Comparison of ENCODE assay signal across 16 mouse cellular contexts in the genomic region with DNA sequence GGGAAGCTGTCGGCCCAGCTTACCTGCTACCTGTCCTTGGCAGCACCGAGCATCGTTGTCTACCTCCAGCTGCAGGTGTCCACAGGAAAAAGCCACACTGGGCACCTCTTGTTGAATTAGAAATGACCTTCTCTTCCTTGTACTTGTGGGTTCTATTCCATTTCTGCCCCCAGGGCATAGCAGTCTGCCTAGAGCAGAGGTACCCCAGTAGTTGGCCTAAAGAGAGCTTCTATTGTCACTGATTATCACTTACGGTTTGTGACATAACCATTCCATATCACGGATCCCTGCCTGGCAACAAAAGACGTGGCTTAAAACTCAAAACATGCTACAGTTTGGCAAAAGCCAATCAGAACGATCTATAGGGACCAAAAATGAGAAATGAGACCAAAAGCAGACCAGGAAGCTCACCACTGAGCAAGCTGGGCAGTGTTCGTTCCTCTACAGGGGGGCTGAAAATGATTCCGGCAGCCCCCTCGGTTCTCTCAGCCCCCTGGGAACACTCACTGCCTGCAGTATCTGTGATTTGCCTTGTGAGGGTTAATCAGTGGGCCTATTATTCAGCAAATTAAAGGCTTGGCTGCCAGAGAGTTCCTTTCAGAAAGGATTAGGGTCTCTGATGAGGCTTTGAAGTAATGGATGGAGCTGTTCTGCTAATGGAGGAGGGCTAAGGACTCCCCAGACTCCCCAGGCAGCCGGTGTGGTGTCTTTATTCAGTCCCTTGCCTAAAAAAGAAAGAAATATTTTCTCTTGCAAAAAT.
DNase-seq lines count a peak whose midpoint lies in the region; ATAC-seq and TF ChIP-seq lines count a peak whose summit lies in the region.
"Had no signal": no experiment of that assay in that cellular context is flagged by ENCODE, and none has a peak within 500 bp of the region (broad histone marks: within the 10 kb centered on the region; RNA-seq: fewer than 3 reads in every experiment).

No protein-coding gene starts in this region.

- no peak overlapping the region for H3K4me3 ChIP-seq in neural tube, embryonic 11.5 days (ENCODE audit: low read depth, low read length)
- no peak overlapping the region for H3K4me3 ChIP-seq in forebrain, postnatal 0 days (ENCODE audit: low read depth, low read length)
- no peak overlapping the region for H3K4me3 ChIP-seq in midbrain, embryonic 14.5 days (replicated peaks; ENCODE audit: low read depth, low read length)
- no peak overlapping the region for H3K4me3 ChIP-seq in kidney, embryonic 16.5 days (ENCODE audit: low read length)
- H3K4me3 ChIP-seq in kidney, embryonic 14.5 days (ENCODE audit: low read length), result no peak overlapping the region
- H3K4me3 ChIP-seq: heart, embryonic 10.5 days; kidney, embryonic 15.5 days had no signal

- TF ChIP-seq CTCF in forebrain, postnatal 0 days (IDR thresholded peaks at IDR 0.05; ENCODE audit: low read depth), result no peak

- H3K36me3 ChIP-seq in neural tube, embryonic 11.5 days (ENCODE audit: control insufficient read depth, insufficient read depth, low read length), result no peaks in the 10 kb centered on the region
- no peaks in the 10 kb centered on the region for H3K36me3 ChIP-seq in forebrain, postnatal 0 days (ENCODE audit: insufficient read depth)
- H3K36me3 ChIP-seq in midbrain, embryonic 14.5 days (ENCODE audit: control insufficient read depth, insufficient read depth, low read length), result no peaks in the 10 kb centered on the region
- H3K36me3 ChIP-seq in kidney, embryonic 16.5 days (ENCODE audit: insufficient read depth, low read length), result no peaks in the 10 kb centered on the region
- H3K36me3 ChIP-seq in kidney, embryonic 14.5 days (ENCODE audit: control insufficient read depth, insufficient read depth, low read length), result no peaks in the 10 kb centered on the region
- H3K36me3 ChIP-seq: heart, embryonic 10.5 days; kidney, embryonic 15.5 days had no signal

- DNase-seq in neural tube, embryonic 11.5 days (ENCODE audit: low spot score), result peak; percentile 42
- DNase-seq in neural tube, embryonic 10.5 days (ENCODE audit: extremely low spot score, low spot score), result no peak
- DNase-seq in forebrain, postnatal 0 days, result peak; percentile 58
- DNase-seq in midbrain, embryonic 14.5 days, result peak; percentile 86
- no peak for DNase-seq in urinary bladder, adult 18-20 months (ENCODE audit: low spot score in 2 of 2)
- DNase-seq: cerebellum, adult 8-10 months; heart, postnatal 4 days; lung, postnatal 36 days; right cerebral cortex, adult 18-20 months; thymus, adult 2 months had no signal

- no peak overlapping the region for H3K4me2 ChIP-seq in neural tube, embryonic 11.5 days (ENCODE audit: low read depth)
- H3K4me2 ChIP-seq in forebrain, postnatal 0 days (ENCODE audit: low read depth), result 0 out of 2 replicates have a peak overlapping the region, but pooled peaks have one; percentile 5
- peak overlapping the region; percentile 40 for H3K4me2 ChIP-seq in midbrain, embryonic 14.5 days (ENCODE audit: low read length)
- no peak overlapping the region for H3K4me2 ChIP-seq in kidney, embryonic 16.5 days (replicated peaks; ENCODE audit: low read depth, low read length)
- H3K4me2 ChIP-seq in kidney, embryonic 14.5 days (replicated peaks; ENCODE audit: low read depth, low read length), result no peak overlapping the region
- H3K4me2 ChIP-seq: kidney, embryonic 15.5 days had no signal

- no peaks in the 10 kb centered on the region for H3K27me3 ChIP-seq in neural tube, embryonic 11.5 days (ENCODE audit: control insufficient read depth, insufficient read depth, low read length)
- no peaks in the 10 kb centered on the region for H3K27me3 ChIP-seq in forebrain, postnatal 0 days (ENCODE audit: insufficient read depth, low read length)
- no peaks in the 10 kb centered on the region for H3K27me3 ChIP-seq in midbrain, embryonic 14.5 days (ENCODE audit: control insufficient read depth, insufficient read depth, low read length)
- H3K27me3 ChIP-seq in kidney, embryonic 16.5 days (ENCODE audit: insufficient read depth, low read length), result no peaks in the 10 kb centered on the region
- H3K27me3 ChIP-seq in kidney, embryonic 14.5 days (ENCODE audit: control insufficient read depth, insufficient read depth, low read length), result 0 out of 2 replicates have a peak, but pooled peaks cover 5% of the 10 kb centered on the region

- H3K27ac ChIP-seq in neural tube, embryonic 11.5 days (ENCODE audit: low read depth, low read length), result 0 out of 2 replicates have a peak overlapping the region, but pooled peaks have one; percentile 42
- peak overlapping the region; percentile 75 for H3K27ac ChIP-seq in forebrain, postnatal 0 days (ENCODE audit: low read depth, low read length)
- peak overlapping the region; percentile 75 for H3K27ac ChIP-seq in midbrain, embryonic 14.5 days (replicated peaks; ENCODE audit: low read depth, low read length)
- no peak overlapping the region for H3K27ac ChIP-seq in kidney, embryonic 16.5 days (ENCODE audit: low read length)
- H3K27ac ChIP-seq in kidney, embryonic 14.5 days (ENCODE audit: low read depth, low read length), result no peak overlapping the region
- H3K27ac ChIP-seq: heart, embryonic 10.5 days; kidney, embryonic 15.5 days; liver, embryonic 14.5 days had no signal

- H3K9me3 ChIP-seq in neural tube, embryonic 11.5 days (ENCODE audit: control insufficient read depth, low read length), result no peaks in the 10 kb centered on the region
- H3K9me3 ChIP-seq in forebrain, postnatal 0 days (ENCODE audit: low read length), result no peaks in the 10 kb centered on the region
- H3K9me3 ChIP-seq in midbrain, embryonic 14.5 days (ENCODE audit: control insufficient read depth, low read length), result no peaks in the 10 kb centered on the region
- H3K9me3 ChIP-seq in kidney, embryonic 16.5 days (ENCODE audit: low read length), result no peaks in the 10 kb centered on the region
- no peaks in the 10 kb centered on the region for H3K9me3 ChIP-seq in kidney, embryonic 14.5 days (ENCODE audit: control insufficient read depth, low read length)
- H3K9me3 ChIP-seq: heart, embryonic 10.5 days; kidney, embryonic 15.5 days had no signal

- H3K4me1 ChIP-seq in neural tube, embryonic 11.5 days (ENCODE audit: control insufficient read depth, insufficient read depth, low read length), result peaks cover 13% of the 10 kb centered on the region
- peaks cover 5% of the 10 kb centered on the region; the same call in 1 of the 2 replicates for H3K4me1 ChIP-seq in forebrain, postnatal 0 days (ENCODE audit: insufficient read depth)
- H3K4me1 ChIP-seq in midbrain, embryonic 14.5 days (ENCODE audit: control insufficient read depth, insufficient read depth, low read length), result peaks cover 33% of the 10 kb centered on the region
- no peaks in the 10 kb centered on the region for H3K4me1 ChIP-seq in kidney, embryonic 16.5 days (ENCODE audit: insufficient read depth, low read length)
- H3K4me1 ChIP-seq in kidney, embryonic 14.5 days (ENCODE audit: control insufficient read depth, insufficient read depth, low read length), result no peaks in the 10 kb centered on the region
- H3K4me1 ChIP-seq: heart, embryonic 10.5 days had no signal

- H3K9ac ChIP-seq in neural tube, embryonic 11.5 days (ENCODE audit: low read length), result no peak overlapping the region
- H3K9ac ChIP-seq in forebrain, postnatal 0 days, result no peak overlapping the region
- no peak overlapping the region; the same call in 1 of the 2 replicates for H3K9ac ChIP-seq in midbrain, embryonic 14.5 days (replicated peaks; ENCODE audit: low read length)
- no peak overlapping the region for H3K9ac ChIP-seq in kidney, embryonic 16.5 days (replicated peaks; ENCODE audit: low read length)
- H3K9ac ChIP-seq in kidney, embryonic 14.5 days (ENCODE audit: low read depth, low read length), result no peak overlapping the region
- H3K9ac ChIP-seq: kidney, embryonic 15.5 days; liver, embryonic 14.5 days had no signal

- ATAC-seq in neural tube, embryonic 11.5 days (ENCODE audit: insufficient read depth, low FRiP score, low TSS enrichment), result no peak
- ATAC-seq in forebrain, postnatal 0 days, result peak; percentile 87
- peak; percentile 84 for ATAC-seq in midbrain, embryonic 14.5 days (ENCODE audit: low FRiP score, low TSS enrichment)
- ATAC-seq in kidney, embryonic 16.5 days (ENCODE audit: low FRiP score, low TSS enrichment), result no peak
- no peak for ATAC-seq in kidney, embryonic 14.5 days (ENCODE audit: low FRiP score, low TSS enrichment)
- no peak for ATAC-seq in cerebellum, adult (ENCODE audit: insufficient number of reproducible peaks, low FRiP score, low TSS enrichment)

- 34% methylated on average over 11 of the region's 11 CpGs for WGBS in neural tube, embryonic 11.5 days
- WGBS in forebrain, postnatal 0 days, result 14% methylated on average over 11 of the region's 11 CpGs
- 11% methylated on average over 11 of the region's 11 CpGs for WGBS in midbrain, embryonic 14.5 days
- WGBS in kidney, embryonic 16.5 days, result 36% methylated on average over 11 of the region's 11 CpGs
- 38% methylated on average over 11 of the region's 11 CpGs for WGBS in kidney, embryonic 14.5 days

Comparison
In these comparisons a context has a peak if more than half of its experiments do, and no peak if none do; other contexts are left out.
1. DNase-seq: peak in neural tube, embryonic 11.5 days (single experiment), forebrain, postnatal 0 days (single experiment) and midbrain, embryonic 14.5 days (single experiment); none in neural tube, embryonic 10.5 days (single experiment) and urinary bladder, adult 18-20 months (0 of 2).
2. ATAC-seq: peak in forebrain, postnatal 0 days (single experiment) and midbrain, embryonic 14.5 days (single experiment); none in neural tube, embryonic 11.5 days (single experiment), kidney, embryonic 16.5 days (single experiment), kidney, embryonic 14.5 days (single experiment) and cerebellum, adult (single experiment).
3. H3K27ac ChIP-seq: peak in neural tube, embryonic 11.5 days (single experiment), forebrain, postnatal 0 days (single experiment) and midbrain, embryonic 14.5 days (single experiment); none in kidney, embryonic 16.5 days (single experiment) and kidney, embryonic 14.5 days (single experiment).
4. H3K4me2 ChIP-seq: peak in forebrain, postnatal 0 days (single experiment) and midbrain, embryonic 14.5 days (single experiment); none in neural tube, embryonic 11.5 days (single experiment), kidney, embryonic 16.5 days (single experiment) and kidney, embryonic 14.5 days (single experiment).